Mouse (Mus musculus) midbrain, embryonic 12.5 days (tissue): Measurements from ENCODE around the gene Dync1i1. TPM values are rescaled to one million over a fixed set of nuclear protein-coding genes. Genes with fewer than 3 reads are reported as not detected.

Source experiments
- ATAC-seq: fragments of 200-750 bp; cut with Nextera tagmentation; 2 replicates; pipeline ENCODE4 v1.8.0; 2017; ENCODE audit warnings: low read depth, moderate TSS enrichment, moderate library complexity; ENCODE audit not compliant: low FRiP score
- H3K27ac ChIP-seq: fragments of 300-500 bp; sonication (generic); replicated peaks from 2 replicates; pipeline ENCODE4 v1.5.1; 2016; ENCODE audit warnings: mild to moderate bottlenecking
- H3K27me3 ChIP-seq: fragments of 300-500 bp; sonication (generic); 2 replicates; pipeline ENCODE4 v1.6.1; 2016; ENCODE audit warnings: mild to moderate bottlenecking
- H3K36me3 ChIP-seq: fragments of 300-500 bp; sonication (generic); 2 replicates; pipeline ENCODE4 v1.6.1; 2016
- H3K4me1 ChIP-seq: fragments of 300-500 bp; sonication (generic); 2 replicates; pipeline ENCODE4 v1.6.1; 2016
- H3K4me2 ChIP-seq: fragments of 300-500 bp; sonication (generic); replicated peaks from 2 replicates; pipeline ENCODE4 v1.6.1; 2016; ENCODE audit warnings: mild to moderate bottlenecking, moderate library complexity
- H3K4me3 ChIP-seq: fragments of 300-500 bp; sonication (generic); 2 replicates; pipeline ENCODE4 v1.5.1; 2016; ENCODE audit warnings: mild to moderate bottlenecking
- H3K9ac ChIP-seq: fragments of 300-500 bp; sonication (generic); replicated peaks from 2 replicates; pipeline ENCODE4 v1.6.1; 2016; ENCODE audit warnings: mild to moderate bottlenecking, moderate library complexity
- H3K9me3 ChIP-seq: fragments of 300-500 bp; sonication (generic); 2 replicates; pipeline ENCODE4 v1.6.1; 2016; ENCODE audit warnings: mild to moderate bottlenecking
- WGBS: fragments of 180-500 bp; shearing (Covaris S2); methylation state at CpG from one replicate; pipeline ENCODE4 v1.1.7; 2016; 5-methylcytosine and 5-hydroxymethylcytosine counted together
- polyA plus RNA-seq: library from polyadenylated mRNA; unstranded; fragments of >200 nt; fragmentation: Nextera tagmentation; extraction: Ambion mirVana; gene quantifications from 2 replicates; pipeline ENCODE4 v1.2.1, GENCODE M21; 2016

The Dync1i1 gene
- polyA plus RNA-seq, 1 experiment from 2014 or later = 2.9 TPM

DNA sequence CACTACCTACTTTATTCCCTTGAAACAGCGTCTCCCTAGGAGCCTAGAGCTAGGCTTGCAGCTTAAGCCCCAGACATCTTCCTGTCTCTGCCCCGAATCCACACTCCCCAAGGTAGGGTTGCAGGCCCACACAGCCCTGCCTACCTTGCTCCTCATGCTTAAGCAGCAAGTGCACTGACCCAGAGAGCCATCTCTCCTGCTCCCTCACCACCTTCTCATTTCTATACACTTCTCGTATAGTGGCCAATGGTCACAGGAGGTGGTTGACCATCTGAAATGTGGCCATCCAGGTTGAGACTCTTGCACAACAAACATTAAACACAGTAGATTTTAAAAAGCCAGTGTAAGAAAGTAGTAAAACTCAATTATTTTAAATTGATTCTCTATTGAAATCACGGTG, 141.8 kb downstream of the Dync1i1 start:
- Histone ChIP-seq H3K9me3 (no peaks in the 10 kb centered on the region), H3K4me2 (no peak overlapping the region)
- 95% methylated on average over 4 of the region's 4 CpGs for WGBS

DNA sequence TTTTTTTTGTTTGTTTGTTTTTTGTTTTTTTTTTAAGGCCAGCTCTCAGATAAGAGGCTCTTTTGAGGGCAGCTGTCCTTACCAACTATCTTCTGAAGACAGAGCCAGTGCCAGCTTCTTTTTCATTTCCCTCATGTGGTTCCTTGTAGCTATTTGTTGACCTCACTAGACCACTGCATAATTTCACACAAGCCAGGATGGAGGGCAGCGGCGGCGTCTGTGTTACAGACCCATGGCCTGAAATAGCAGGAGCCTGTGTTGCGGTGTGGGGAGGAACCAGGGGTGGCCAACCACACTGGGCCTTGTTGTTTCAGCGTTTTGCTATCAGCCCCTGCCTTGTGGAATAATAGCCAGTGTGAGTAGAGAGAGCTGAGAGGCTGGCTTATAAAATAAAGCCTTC, 145.6 kb downstream of the Dync1i1 start:
- no peak for ATAC-seq
- H3K9ac ChIP-seq = no peak overlapping the region
- 84% methylated on average over 5 of the region's 5 CpGs for WGBS

More for the DNA sequence above, 141.8 kb downstream of the Dync1i1 start:
- Histone ChIP-seq H3K4me1 (no peaks in the 10 kb centered on the region), H3K36me3 (no peaks in the 10 kb centered on the region), H3K27me3 (no peaks in the 10 kb centered on the region), H3K27ac (no peak overlapping the region), H3K9ac (no peak overlapping the region), H3K4me3 (no peak overlapping the region)
- ATAC-seq = no peak

GRCm38 (mm10) chr6:5871581-5872298, 146.3 kb downstream of the Dync1i1 start:
- 86% methylated on average over 15 of the region's 15 CpGs for WGBS
- Histone ChIP-seq H3K27ac (no peak overlapping the region), H3K9me3 (no peaks in the 10 kb centered on the region), H3K4me1 (no peaks in the 10 kb centered on the region), H3K27me3 (no peaks in the 10 kb centered on the region), H3K4me3 (no peak overlapping the region), H3K36me3 (no peaks in the 10 kb centered on the region), H3K9ac (no peak overlapping the region), H3K4me2 (no peak overlapping the region)
- ATAC-seq = no peak

More for the DNA sequence above, 145.6 kb downstream of the Dync1i1 start:
- no peaks in the 10 kb centered on the region for H3K36me3 ChIP-seq
- no peak overlapping the region for H3K27ac ChIP-seq
- no peak overlapping the region for H3K4me2 ChIP-seq
- no peaks in the 10 kb centered on the region for H3K4me1 ChIP-seq
- H3K27me3 ChIP-seq = no peaks in the 10 kb centered on the region
- no peaks in the 10 kb centered on the region for H3K9me3 ChIP-seq
- no peak overlapping the region for H3K4me3 ChIP-seq

DNA sequence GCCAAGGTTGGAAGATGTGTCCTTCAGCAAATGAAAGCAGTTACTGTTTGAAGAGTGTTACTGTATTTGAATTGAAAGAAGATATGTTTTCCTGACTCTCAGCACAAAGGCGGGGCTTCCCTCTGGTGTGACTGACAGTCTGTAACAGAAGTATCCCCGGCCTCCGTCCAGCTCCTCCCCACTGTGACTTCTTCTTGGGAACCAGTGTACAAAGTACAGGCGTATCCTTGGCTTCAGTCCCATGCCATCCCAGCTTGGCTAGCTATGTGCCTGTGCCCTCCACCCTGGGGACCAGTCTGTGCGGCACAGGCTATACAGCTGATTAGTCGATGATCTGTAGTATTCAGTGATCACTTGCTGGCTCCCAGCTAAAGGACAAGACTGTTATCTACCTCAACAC, 163.9 kb downstream of the Dync1i1 start:
- Histone ChIP-seq H3K9ac (no peak overlapping the region), H3K4me3 (no peak overlapping the region), H3K4me2 (no peak overlapping the region), H3K36me3 (no peaks in the 10 kb centered on the region), H3K4me1 (no peaks in the 10 kb centered on the region), H3K27ac (no peak overlapping the region), H3K27me3 (no peaks in the 10 kb centered on the region), H3K9me3 (no peaks in the 10 kb centered on the region)
- 80% methylated on average over 6 of the region's 6 CpGs for WGBS
- no peak for ATAC-seq

DNA sequence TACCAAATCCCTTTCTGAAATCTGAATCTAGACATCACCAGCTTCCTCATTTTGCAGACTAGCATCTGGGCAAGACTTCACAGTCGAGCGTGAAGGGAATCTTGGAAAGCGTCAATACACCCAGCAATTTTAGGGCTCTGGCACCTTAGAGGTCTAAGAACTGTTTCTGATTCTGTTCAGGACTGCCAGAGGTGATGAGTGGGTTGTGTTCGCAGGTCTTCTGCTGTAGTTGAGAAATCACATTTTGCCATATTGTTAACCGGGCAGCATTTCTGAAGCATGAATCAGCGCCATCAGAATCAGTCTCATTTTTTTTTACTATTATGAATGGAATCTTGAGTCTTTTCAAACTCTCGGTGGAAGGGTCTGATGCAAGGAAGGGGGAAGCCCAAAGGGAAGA, 185.9 kb downstream of the Dync1i1 start:
- ATAC-seq = no peak
- WGBS = 81% methylated on average over 7 of the region's 7 CpGs
- Histone ChIP-seq H3K27ac (no peak overlapping the region), H3K4me2 (no peak overlapping the region), H3K36me3 (no peaks in the 10 kb centered on the region), H3K9ac (no peak overlapping the region), H3K27me3 (no peaks in the 10 kb centered on the region), H3K9me3 (no peaks in the 10 kb centered on the region), H3K4me1 (no peaks in the 10 kb centered on the region), H3K4me3 (no peak overlapping the region)

- Histone ChIP-seq H3K36me3 (no peaks in the 10 kb centered on the region), H3K9me3 (no peaks in the 10 kb centered on the region), H3K9ac (no peak overlapping the region), H3K27me3 (no peaks in the 10 kb centered on the region), H3K4me3 (no peak overlapping the region), H3K4me2 (no peak overlapping the region), H3K4me1 (no peaks in the 10 kb centered on the region), H3K27ac (no peak overlapping the region)
- 81% methylated on average over 2 of the region's 2 CpGs for WGBS
- no peak for ATAC-seq
These were observed 189.6 kb downstream of the Dync1i1 start for GRCm38 (mm10) chr6:5915028-5915427.

DNA sequence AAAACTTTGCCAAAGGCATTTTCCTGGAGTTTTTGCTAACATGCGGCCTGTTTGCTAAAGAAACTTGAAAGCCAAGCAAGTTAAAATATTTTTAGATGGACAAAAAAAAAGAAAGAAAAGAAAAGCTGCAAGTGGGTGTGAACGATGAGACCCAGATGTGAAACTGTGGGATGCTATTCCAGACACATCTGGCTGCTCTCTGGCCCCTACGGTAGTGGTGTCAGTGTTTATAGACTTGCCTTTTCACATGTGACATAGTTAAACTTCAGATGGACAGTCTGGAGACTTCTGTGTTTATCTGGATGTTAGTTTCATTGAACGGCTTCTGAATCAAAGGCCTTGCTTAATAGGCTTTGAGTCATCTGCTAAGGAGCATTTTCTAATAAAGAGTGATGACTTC, 195.2 kb downstream of the Dync1i1 start:
- no peak overlapping the region for H3K4me3 ChIP-seq
- no peaks in the 10 kb centered on the region; the same call in 1 of the 2 replicates for H3K4me1 ChIP-seq
- no peak overlapping the region for H3K27ac ChIP-seq
- no peak overlapping the region for H3K4me2 ChIP-seq
- no peak for ATAC-seq
- no peaks in the 10 kb centered on the region for H3K36me3 ChIP-seq
- H3K27me3 ChIP-seq = no peaks in the 10 kb centered on the region
- H3K9ac ChIP-seq = no peak overlapping the region
- WGBS = 89% methylated on average over 4 of the region's 4 CpGs
- H3K9me3 ChIP-seq = no peaks in the 10 kb centered on the region

GRCm38 (mm10) chr6:5922676-5923075, 197.2 kb downstream of the Dync1i1 start:
- Histone ChIP-seq H3K9ac (no peak overlapping the region), H3K4me3 (no peak overlapping the region), H3K4me1 (no peaks in the 10 kb centered on the region; the same call in 1 of the 2 replicates), H3K9me3 (no peaks in the 10 kb centered on the region), H3K36me3 (no peaks in the 10 kb centered on the region), H3K27me3 (no peaks in the 10 kb centered on the region), H3K4me2 (no peak overlapping the region), H3K27ac (no peak overlapping the region)
- no peak for ATAC-seq
- 40% methylated on average over 1 of the region's 1 CpGs for WGBS

- no peaks in the 10 kb centered on the region for H3K27me3 ChIP-seq
- H3K4me2 ChIP-seq = no peak overlapping the region
- no peak overlapping the region for H3K4me3 ChIP-seq
- no peak for ATAC-seq
- no peak overlapping the region for H3K9ac ChIP-seq
- no peaks in the 10 kb centered on the region; the same call in 1 of the 2 replicates for H3K4me1 ChIP-seq
- no peaks in the 10 kb centered on the region for H3K9me3 ChIP-seq
- WGBS = 94% methylated on average over 7 of the region's 7 CpGs
- H3K36me3 ChIP-seq = no peaks in the 10 kb centered on the region
- H3K27ac ChIP-seq = no peak overlapping the region
These were observed 197.7 kb downstream of the Dync1i1 start for GRCm38 (mm10) chr6:5923148-5923547.

DNA sequence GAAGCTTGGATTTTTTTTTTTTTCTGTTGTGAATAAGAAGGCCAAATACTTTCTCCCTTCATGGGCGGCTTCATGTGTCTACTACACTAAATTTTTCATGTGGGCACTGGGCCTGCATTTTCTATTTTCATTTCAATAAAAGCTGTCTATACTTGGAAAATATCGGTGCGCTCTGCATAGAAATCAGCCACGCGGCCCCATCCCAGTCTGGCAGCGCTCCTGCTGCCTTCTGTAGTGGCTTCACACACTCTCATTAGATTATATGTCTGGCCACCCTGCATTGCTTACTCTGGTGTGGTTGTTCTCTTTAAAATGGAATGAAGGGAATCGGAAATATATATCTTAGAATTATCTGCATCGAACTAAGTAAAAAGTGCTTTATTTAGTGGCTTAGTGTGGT, 204.7 kb downstream of the Dync1i1 start:
- no peak for ATAC-seq
- WGBS = 93% methylated on average over 8 of the region's 8 CpGs

GRCm38 (mm10) chr6:5935587-5936353, 210.3 kb downstream of the Dync1i1 start:
- Histone ChIP-seq H3K4me1 (no peaks in the 10 kb centered on the region), H3K4me2 (no peak overlapping the region)
- WGBS = 80% methylated on average over 8 of the region's 8 CpGs

More for the DNA sequence above, 204.7 kb downstream of the Dync1i1 start:
- Histone ChIP-seq H3K4me3 (no peak overlapping the region), H3K4me1 (no peaks in the 10 kb centered on the region), H3K9me3 (no peaks in the 10 kb centered on the region), H3K27ac (no peak overlapping the region), H3K36me3 (no peaks in the 10 kb centered on the region), H3K4me2 (no peak overlapping the region), H3K27me3 (no peaks in the 10 kb centered on the region), H3K9ac (no peak overlapping the region)

GRCm38 (mm10) chr6:5949812-5950392, 224.5 kb downstream of the Dync1i1 start:
- Histone ChIP-seq H3K27me3 (no peaks in the 10 kb centered on the region), H3K4me3 (no peak overlapping the region), H3K4me1 (no peaks in the 10 kb centered on the region), H3K9ac (no peak overlapping the region), H3K27ac (no peak overlapping the region), H3K4me2 (no peak overlapping the region), H3K9me3 (no peaks in the 10 kb centered on the region), H3K36me3 (no peaks in the 10 kb centered on the region)
- WGBS = 85% methylated on average over 9 of the region's 9 CpGs
- ATAC-seq = no peak

More at GRCm38 (mm10) chr6:5935587-5936353, 210.3 kb downstream of the Dync1i1 start:
- H3K36me3 ChIP-seq = no peaks in the 10 kb centered on the region
- H3K9ac ChIP-seq = no peak overlapping the region
- no peaks in the 10 kb centered on the region for H3K9me3 ChIP-seq
- H3K27ac ChIP-seq = no peak overlapping the region
- no peak for ATAC-seq
- H3K27me3 ChIP-seq = no peaks in the 10 kb centered on the region
- no peak overlapping the region for H3K4me3 ChIP-seq
